Mouse (Mus musculus) induced T-regulatory cell, adult 2 months (primary cell): Measurements from ENCODE around the gene Plcg2.

Experiments used
- DNase-seq: peaks from one replicate; pipeline ENCODE4 v3.0.0-alpha.2; 2012; ENCODE audit warnings: low read depth

Gene Plcg2

DNA sequence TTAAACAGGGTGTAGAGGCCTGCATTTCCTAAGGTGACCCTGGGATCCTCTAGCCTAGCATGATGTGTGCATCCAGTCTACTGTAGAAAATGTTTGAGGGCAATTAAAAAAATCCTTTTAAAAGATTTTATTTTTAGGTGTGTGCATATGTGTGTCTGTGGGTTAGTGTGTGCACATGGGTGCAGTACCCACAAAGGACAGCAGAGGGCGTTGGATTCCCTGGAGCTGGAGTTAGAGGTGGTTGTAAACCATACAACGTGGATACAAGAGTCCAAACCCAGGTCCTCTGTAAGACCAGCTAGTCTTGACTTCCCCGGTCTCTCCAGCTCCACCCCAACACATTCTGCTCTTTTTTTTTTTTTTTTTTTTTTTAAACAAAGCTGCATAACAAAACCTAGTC, 139.4 kb downstream of the Plcg2 start:
- no peak for DNase-seq

DNA sequence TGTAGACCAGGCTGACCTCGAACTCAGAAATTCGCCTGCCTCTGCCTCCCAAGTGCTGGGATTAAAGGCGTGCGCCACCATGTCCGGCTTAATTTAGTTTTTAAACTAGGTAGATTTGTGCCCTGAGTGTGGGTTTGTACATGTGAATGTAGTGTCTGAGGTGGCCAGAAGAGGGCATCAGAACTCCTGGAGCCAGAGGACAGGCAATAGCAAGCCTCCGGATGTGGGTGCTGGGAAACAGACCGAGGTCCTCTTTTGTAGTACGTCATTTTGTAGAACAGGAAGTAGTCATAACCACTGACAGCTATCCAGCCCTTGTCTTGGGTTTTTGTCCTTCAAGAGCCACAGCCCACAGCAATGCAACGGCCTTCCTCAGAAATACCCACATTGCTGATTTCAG, 141.5 kb downstream of the Plcg2 start:
- DNase-seq: no peak

DNA sequence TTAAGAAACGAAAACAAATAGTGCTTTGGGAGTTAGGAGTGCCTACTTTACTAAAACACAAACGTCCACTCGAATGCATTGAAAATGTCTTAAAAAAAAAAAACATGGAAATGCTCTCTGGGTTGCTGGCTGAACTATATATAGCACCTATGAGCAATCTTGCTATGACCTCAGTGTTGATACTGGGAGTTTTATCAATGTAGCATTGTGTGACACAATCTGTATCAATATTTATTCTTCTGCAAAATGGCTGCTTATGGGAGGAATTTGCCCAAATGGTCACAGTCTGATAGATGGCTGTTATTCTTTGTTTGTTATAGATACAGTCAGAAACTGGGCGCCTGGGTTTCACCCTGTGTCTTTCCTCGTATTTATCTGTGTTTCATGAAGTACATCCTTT, 147.4 kb downstream of the Plcg2 start:
- no peak for DNase-seq

DNA sequence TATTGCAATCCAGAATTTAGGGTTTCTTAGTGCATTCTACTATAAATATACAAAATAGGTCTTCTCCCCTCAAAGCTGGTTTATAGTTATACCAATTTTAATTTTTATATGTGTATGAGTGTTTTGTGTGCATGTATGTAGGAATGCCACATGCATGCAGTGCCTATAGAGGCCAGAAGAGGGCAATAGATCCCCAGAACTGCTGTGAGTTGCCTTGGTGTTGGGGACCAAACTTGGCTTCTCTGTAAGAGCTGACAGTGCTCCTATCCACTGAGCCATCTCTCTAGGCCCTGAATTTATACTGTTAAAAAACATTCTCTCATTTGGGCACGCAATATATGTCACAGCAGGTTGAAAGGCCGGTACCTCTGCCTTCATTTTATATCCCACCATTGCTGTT, 147.9 kb downstream of the Plcg2 start:
- DNase-seq: peak; percentile 29

DNA sequence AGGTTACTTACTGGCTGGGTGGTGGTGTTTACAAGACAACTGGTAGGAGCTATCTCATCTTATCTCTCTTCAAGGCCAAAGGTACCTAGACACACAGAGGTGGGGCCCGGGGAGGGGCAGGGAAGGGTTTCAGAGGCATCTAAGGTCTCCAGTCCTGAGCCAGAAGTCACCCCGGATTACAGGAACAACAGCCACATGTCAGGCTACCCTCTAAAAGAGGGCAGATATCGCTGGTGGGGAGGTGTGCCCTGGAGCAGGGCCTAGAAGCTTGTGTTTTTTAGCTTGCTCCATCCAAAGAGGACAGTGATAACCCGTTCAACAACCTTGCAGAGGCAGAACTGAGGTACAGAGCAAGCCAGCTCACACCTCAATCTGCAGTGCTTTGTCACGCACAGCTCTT, 148.3 kb downstream of the Plcg2 start:
- no peak for DNase-seq

DNA sequence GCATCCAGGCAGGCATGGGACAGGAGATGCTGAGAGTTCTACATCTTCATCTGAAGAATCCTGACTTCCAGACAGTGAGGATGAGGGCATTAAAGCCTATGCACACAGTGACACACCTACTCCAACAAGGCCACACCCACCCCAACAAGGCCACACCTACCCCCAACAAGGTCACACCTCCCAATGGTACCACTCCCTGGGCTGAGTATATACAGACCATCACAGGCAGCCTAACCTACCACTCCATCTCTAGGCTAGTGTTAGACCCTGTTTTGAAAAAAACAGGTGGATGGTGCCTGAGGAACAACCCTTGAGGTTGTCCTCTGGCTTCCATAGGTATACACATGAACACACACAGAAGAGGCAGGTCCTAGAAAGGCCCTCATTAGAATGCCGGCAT, 154.2 kb downstream of the Plcg2 start:
- no peak for DNase-seq

DNA sequence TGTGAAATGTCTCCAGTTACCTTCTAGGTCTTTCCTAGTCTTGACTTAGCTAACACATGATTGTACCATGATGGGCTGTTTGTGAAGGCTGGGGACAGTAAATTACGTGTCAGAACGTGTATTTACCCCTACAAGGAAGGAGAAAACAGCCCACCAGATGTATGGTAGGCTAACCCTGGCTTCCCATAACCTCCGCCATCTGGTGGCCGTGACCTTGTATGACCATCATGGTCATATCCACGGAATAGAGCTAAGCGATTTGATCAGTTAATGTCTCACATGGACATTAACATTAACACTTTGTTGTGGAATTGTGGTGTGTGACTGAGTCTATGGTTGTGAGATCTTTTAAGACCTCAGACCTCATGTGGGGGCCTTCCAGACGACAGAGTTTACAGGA, 160.9 kb downstream of the Plcg2 start:
- DNase-seq: no peak

DNA sequence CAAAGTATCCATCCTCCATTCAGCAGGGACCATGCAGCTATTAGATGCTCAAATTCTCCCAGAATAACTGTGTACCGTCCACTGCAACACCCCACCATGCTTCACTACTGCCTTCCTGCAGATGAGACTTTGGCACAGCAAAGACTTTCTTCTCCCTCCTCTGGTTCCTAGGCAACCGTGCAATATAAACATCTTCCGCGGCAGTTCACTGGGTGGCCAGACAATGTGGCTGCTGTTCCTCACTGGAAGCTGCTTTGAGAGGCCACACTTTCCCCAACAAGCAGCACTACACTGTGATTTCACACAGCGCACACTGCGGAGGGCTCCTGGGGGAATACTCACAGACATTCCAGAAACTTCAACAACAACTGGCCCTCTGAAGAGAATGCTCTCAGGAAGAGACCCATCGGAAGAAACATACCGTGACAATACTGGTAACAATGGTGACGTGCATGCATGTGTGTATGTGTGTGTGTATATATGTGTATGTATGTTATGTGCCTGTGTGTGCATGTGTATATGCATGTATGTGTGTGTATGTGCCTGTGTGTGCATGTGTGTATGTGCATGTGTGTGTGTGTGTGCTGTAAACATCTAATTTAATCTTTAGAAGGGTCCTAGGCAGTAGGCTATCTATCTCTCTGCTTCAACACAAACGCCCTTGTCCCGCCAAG, 162.4 kb downstream of the Plcg2 start:
- DNase-seq: no peak

DNA sequence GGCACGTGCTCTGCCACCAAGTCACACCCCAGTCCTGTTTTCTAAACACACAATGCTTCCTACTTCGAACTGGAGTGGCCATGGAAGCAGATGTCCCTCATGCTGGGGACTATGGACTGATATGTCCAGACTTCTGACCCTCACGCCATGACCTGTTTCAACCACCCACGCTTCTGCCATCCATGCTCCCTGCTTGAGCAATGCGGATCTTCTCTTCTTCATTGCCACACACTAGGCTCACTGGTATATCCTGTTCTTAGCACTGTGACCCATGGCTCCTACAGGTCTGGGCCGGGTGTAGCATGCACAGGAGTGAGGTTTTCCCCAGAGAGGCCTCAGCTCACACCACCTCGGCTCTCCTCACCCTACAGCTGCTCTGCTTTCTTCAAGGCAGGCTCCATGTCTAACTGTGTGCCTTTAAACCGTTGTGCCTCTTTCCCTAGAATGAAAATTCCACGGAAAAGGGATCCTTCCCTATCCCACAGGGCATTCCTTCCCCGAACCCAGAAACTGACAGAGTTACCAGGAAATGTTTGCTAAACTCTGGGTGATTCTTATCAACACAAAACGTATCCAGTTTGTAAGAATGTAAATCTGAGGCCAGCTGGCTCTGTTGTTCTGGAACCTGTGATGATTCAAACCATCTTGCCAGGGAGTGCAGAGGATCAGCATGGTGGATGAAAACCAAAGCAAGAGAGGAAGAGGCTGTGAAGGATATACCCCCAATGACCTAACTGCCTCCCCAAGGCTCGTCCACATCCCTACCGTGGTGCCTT, 169.4 kb downstream of the Plcg2 start:
- DNase-seq: no peak

DNA sequence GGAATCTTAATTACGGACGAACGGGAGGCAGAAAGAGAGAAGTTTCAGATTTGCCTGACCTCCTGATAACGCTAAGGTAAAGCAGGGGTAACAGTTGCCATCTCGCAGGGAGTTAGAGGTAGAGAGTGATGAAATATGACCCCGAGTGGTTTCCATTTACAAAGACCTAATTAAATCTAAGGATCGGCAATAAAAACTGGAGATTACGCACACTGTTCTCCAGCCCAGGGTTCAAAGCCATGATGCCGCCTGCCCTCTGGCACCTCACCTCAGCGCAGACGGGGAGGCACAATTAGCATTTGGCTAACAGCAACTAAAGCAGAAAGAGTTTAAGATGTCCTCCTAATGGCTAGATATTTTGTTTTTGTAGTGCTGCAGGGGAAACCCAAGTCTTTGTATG, 172.4 kb downstream of the Plcg2 start:
- no peak for DNase-seq

DNA sequence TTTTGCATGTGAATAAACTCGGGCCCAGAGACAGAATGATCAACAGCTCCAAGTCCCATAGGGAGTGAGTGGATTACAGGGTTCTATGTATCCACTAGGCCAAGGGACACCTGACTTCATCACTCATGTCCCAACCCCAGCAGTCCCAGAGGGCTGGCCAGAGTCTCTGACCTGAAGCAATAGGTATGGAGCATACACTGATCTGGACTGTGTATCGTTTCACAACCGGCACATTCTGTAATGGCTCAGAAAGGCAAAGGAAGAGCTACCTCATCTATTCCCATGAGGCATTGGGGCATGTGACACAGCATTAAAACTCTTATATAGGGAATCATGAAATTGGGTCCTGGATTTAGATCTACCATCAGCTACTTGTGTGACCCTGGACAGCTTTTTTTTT, 174.5 kb downstream of the Plcg2 start:
- DNase-seq: no peak

DNA sequence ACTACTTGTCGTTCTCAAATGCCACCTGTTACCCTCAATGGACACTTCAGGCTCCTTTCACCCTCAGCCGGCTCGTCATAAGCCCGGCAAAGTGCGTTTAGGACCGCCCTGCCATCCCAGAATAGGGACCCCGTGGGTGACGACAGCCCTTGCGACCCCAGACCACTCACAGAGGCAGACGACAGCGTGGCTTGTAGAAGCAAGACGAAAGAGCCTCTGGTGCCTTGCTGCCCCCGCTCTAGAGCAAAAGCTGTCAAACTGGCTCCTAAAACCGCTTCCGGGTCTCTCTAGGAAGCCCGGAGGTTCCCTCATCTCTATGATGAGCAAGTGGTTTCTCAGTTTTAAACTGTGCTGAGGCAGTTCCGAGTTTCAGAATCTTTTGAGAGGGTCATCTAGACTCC, 175.3 kb downstream of the Plcg2 start, which contains the start of gene Sdr42e1:
Gene Sdr42e1 (minus strand): TSS at position 260 of the 401 bp plus-strand sequence.
- DNase-seq: peak; percentile 75

DNA sequence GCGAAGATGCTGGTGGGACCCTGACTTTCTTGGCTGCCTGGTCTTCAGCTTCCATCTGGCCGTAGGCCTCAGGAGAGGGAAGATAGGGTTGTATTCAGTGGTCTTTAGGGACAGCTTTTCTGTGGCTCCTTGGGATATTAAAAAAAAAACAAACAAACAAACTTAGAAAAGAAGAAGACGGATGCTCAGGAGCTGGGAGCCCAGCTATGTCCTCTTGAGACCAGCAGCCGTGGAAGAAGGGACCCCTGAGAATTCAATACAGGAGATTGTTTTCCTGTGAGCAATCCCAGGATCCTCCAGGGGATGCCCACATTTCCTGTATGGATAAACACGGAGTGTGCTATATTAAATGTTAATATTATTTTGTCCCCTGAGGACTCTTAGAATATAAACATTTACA, 177.1 kb downstream of the Plcg2 start:
- DNase-seq: no peak

DNA sequence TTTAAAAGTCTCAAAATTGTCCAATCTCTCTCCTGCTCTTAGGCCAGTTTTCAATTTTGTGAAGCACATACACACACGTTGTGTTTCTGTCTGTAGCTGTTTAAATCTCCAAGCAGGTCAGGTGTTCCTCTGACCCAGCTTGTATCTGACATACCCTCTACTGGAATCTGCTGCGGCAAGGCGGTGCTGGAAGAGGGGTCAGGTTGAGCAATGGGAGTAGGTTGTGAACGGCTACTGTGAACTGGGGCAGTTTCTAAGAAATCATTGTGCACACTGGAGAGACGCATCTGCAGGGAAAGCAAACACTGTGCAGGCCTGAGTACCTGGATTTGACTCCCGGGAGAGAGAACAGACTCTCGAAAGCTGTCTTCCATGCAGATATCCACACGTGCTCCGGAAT, 178.4 kb downstream of the Plcg2 start:
- DNase-seq: no peak

DNA sequence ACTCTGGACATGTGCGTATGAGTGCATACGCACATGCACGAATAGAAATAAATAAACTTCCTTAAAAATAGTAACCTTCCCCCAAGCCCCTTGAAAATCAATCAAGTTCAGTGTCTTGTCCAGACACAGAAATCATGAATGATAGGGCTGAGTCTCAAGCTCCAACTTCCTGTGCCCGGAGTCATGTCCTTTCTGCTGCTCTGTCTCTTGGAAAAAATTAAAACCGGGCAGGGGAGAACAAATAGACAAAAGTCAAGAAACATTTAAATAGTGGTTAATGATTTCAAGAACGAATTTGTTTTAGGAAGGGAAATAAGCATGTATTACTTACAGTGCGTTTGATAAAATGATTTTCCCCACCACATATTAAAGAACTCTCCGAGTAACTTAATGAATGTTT, 178.9 kb downstream of the Plcg2 start:
- DNase-seq: no peak

DNA sequence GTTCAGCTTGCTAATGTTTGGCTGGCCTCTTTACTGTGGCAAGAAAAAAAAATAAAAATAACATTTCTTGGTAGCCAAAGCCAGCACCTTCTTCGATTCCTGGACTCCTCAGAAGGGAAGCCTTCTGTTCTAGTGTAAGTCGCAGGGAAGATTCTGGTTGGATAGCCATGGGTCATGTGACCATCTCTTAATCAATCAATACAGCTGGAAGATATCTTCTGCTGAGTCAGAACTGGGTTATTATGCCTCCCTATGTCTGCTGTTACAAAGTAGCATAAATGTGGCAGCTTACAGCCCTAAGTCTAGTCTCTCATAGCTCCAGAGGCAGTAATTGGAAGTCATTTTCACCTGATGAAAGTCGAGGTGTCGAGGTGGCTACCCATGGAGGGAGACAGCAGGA, 180.6 kb downstream of the Plcg2 start:
- DNase-seq: no peak

DNA sequence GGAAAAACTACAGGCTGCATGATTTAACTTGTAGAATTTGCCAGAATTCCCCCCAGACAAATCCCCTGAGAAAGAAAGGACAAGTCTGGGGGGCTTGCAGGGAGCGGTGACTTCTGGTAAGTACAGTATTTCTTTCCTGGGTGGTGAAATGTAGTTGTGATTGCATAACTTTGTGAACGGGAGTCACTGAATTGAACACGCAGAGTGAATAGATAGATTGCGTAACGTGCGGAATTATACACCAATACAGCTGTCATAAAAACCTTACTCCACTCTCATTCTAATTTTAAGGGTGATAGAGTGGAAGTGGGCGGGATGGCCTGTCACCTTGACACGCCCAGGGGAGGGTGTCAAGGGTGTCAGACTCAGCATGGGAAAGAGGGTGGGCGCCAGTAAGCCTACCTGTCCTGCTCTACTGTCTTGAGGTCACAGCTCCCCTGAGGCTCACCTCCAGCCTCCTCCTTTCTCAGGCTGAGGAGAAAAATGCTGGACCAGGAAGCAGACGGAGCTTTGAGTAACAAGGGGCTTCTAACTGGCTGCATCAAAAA, 185.9 kb downstream of the Plcg2 start:
- no peak for DNase-seq

DNA sequence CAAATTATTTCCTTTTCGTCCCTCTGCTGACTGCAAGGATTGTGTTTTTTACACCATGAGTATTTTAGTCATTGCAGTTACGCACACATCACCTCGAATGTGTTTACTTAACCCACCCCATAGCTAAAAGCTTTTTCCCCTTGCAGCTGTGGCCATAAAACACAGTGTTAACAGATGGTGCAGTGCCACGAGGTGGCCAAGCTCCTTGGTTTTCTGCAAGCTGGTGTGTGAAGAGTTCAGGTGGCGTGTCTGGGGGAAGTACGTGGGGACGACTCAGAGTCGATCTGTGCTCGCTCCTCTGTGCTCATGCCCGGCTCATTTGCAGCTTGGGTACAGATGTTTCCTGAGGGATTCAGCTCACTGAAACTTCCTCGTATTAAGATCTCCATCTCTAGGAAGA, 186.4 kb downstream of the Plcg2 start:
- DNase-seq: no peak
